Mouse (Mus musculus) cerebellum, adult 18-20 months (tissue): ENCODE measurements at regions not wholly inside any gene's neighbourhood (a gene's known extent, or its start where the extent isn't known, plus 50 kb on each side); places are given as distances from the start of the nearest gene placed in this dataset.

ENCODE experiments used
- DNase-seq, 2 experiments: peaks; one replicate each; pipeline ENCODE4 v3.0.0; 2021

GRCm38 (mm10) chr12:69101965-69102364, 57.0 kb downstream of the Rps29 start:
- no peak for DNase-seq

- no peak for DNase-seq
Measured at GRCm38 (mm10) chr12:69094856-69095255, 64.1 kb downstream of the Rps29 start.

- DNase-seq: no peak
Measured at GRCm38 (mm10) chr12:69093073-69093797, 65.8 kb downstream of the Rps29 start.

GRCm38 (mm10) chr12:69087928-69088609, 70.9 kb downstream of the Rps29 start:
- peak in 1 of 2 experiments; percentile 19 for DNase-seq

GRCm38 (mm10) chr12:69085522-69086179, 73.3 kb downstream of the Rps29 start:
- DNase-seq: no peak

- DNase-seq: no peak
Measured at GRCm38 (mm10) chr12:69084656-69085055, 74.3 kb downstream of the Rps29 start.

- DNase-seq: no peak
Measured at GRCm38 (mm10) chr12:69082051-69082450, 76.9 kb downstream of the Rps29 start.

- DNase-seq: no peak
Measured at GRCm38 (mm10) chr12:69039553-69039952, 119.4 kb downstream of the Rps29 start.

- no peak for DNase-seq
Measured at GRCm38 (mm10) chr12:69023594-69023993, 135.4 kb downstream of the Rps29 start.

- no peak for DNase-seq
Measured at GRCm38 (mm10) chr12:69016705-69017306, 142.2 kb downstream of the Rps29 start.

- no peak for DNase-seq
Measured at GRCm38 (mm10) chr12:69005141-69005540, 153.8 kb downstream of the Rps29 start.

GRCm38 (mm10) chr12:69002106-69002505, 156.9 kb downstream of the Rps29 start:
- no peak for DNase-seq

GRCm38 (mm10) chr12:68997259-68997658, 161.7 kb downstream of the Rps29 start:
- DNase-seq: no peak

GRCm38 (mm10) chr12:68996740-68997139, 162.2 kb downstream of the Rps29 start:
- DNase-seq: no peak

GRCm38 (mm10) chr12:68980640-68981039, 178.3 kb downstream of the Rps29 start:
- DNase-seq: no peak

GRCm38 (mm10) chr12:68980173-68980572, 178.8 kb downstream of the Rps29 start:
- DNase-seq: no peak

GRCm38 (mm10) chr12:68979232-68979631, 179.8 kb downstream of the Rps29 start:
- DNase-seq: no peak

GRCm38 (mm10) chr12:68977276-68977675, 181.7 kb downstream of the Rps29 start:
- DNase-seq: no peak

- DNase-seq: no peak
Measured at GRCm38 (mm10) chr12:68947240-68947639, 211.7 kb downstream of the Rps29 start.

GRCm38 (mm10) chr12:68910590-68910989, 248.4 kb downstream of the Rps29 start:
- no peak for DNase-seq

- no peak for DNase-seq
Measured at GRCm38 (mm10) chr12:68904770-68905169, 254.2 kb downstream of the Rps29 start.

GRCm38 (mm10) chr12:68889141-68889540, 269.8 kb downstream of the Rps29 start:
- DNase-seq: no peak

- DNase-seq: no peak
Measured at GRCm38 (mm10) chr12:68882503-68882902, 276.5 kb downstream of the Rps29 start.
